Mouse (Mus musculus): ENCODE data around the gene Phf2. TPM values are rescaled to one million over a fixed set of nuclear protein-coding genes. Genes with fewer than 3 reads are reported as not detected.

Phf2 gene
- polyA plus RNA-seq, 1 experiment from 2014 or later: 6.3 TPM

GRCm38 (mm10) chr13:48756769-48757168, 114.2 kb downstream of the Phf2 start:
- H3K4me3 ChIP-seq (replicated peaks; ENCODE audit: low read length): no peak overlapping the region
- H3K27ac ChIP-seq (ENCODE audit: low read length): peak overlapping the region; percentile 60
- no peaks in the 10 kb centered on the region for H3K9me3 ChIP-seq (replicated peaks; ENCODE audit: control insufficient read depth, low read length)
- H3K4me1 ChIP-seq (ENCODE audit: control insufficient read depth, insufficient read depth, low read length): no peaks in the 10 kb centered on the region
- H3K27me3 ChIP-seq (ENCODE audit: control insufficient read depth, insufficient read depth, low read length): no peaks in the 10 kb centered on the region
- ATAC-seq (ENCODE audit: insufficient read depth, low FRiP score): peak; percentile 54; the same call in 1 of the 2 replicates
- H3K36me3 ChIP-seq (ENCODE audit: control insufficient read depth, insufficient read depth, low read length): no peaks in the 10 kb centered on the region
- WGBS: 16% methylated on average over 15 of the region's 15 CpGs
- no peak overlapping the region for H3K4me2 ChIP-seq (ENCODE audit: low read depth, low read length)
- H3K9ac ChIP-seq (ENCODE audit: low read length): no peak overlapping the region

Other genes starting within 250 kb of the Phf2 start
- gene Ptpdc1, start 245.5 kb downstream of the Phf2 start, polyA plus RNA-seq (2015; fragmentation: Nextera tagmentation; extraction: Ambion mirVana): 8.5 and 9.3 TPM in 2 replicates
- 47.1 and 58.4 TPM in 2 replicates for gene Barx1, start 208.1 kb downstream of the Phf2 start, polyA plus RNA-seq (2015; fragmentation: Nextera tagmentation; extraction: Ambion mirVana)
- 25.4 and 27.8 TPM in 2 replicates for gene Fam120a, start 96.9 kb upstream of the Phf2 start, polyA plus RNA-seq (2015; fragmentation: Nextera tagmentation; extraction: Ambion mirVana)

Data from stomach, embryonic 16.5 days (tissue).